Mouse (Mus musculus): ENCODE results near the gene Washc2. TPM values are rescaled to one million over a fixed set of nuclear protein-coding genes. Genes with fewer than 3 reads are reported as not detected.
"Not testable (repeated sequence)": the region's sequence is repeated elsewhere in the genome, so short reads cannot be mapped to it uniquely, and the experiment has no call there.

The Washc2 gene
- 10 to 100 TPM; 86.3 to 86.9 TPM for total RNA-seq (2021)
- long read RNA-seq, experiment 1, full-length matches to known transcripts, result 31 of 111 reads
- long read RNA-seq, experiment 1, partial matches to known transcripts, result 42 of 111 reads
- long read RNA-seq, experiment 1, other reads (novel, unspliced or antisense), result 38 of 111 reads
- long read RNA-seq, experiment 2, full-length matches to known transcripts, result 18 of 62 reads
- long read RNA-seq, experiment 2, partial matches to known transcripts, result 29 of 62 reads
- long read RNA-seq, experiment 2, other reads (novel, unspliced or antisense), result 15 of 62 reads

GRCm38 (mm10) chr6:116207729-116208534, at the start of gene Washc2:
Gene Washc2, plus strand, starts transcription at chr6:116208038.
- intact Hi-C loops (cut with DNase I), result no loop called here

GRCm38 (mm10) chr6:116166383-116166782, 41.5 kb upstream of the Washc2 start:
- no peak for DNase-seq (ENCODE audit: low spot score in 2 of 2)
- intact Hi-C loops (cut with DNase I), result no loop called here

More at GRCm38 (mm10) chr6:116207729-116208534, at the start of gene Washc2:
- peak; percentile 97 for DNase-seq (ENCODE audit: low spot score in 2 of 2)

- intact Hi-C loops (cut with DNase I), result not testable (repeated sequence)
- peak in 1 of 2 experiments; percentile 15 for DNase-seq (ENCODE audit: low spot score in 2 of 2)
Measured at GRCm38 (mm10) chr6:116173511-116174099, 34.2 kb upstream of the Washc2 start.

- no peak for DNase-seq (ENCODE audit: low spot score in 2 of 2)
- intact Hi-C loops (cut with DNase I), result no loop called here
Measured at GRCm38 (mm10) chr6:116178376-116178775, 29.5 kb upstream of the Washc2 start.

GRCm38 (mm10) chr6:116180731-116181130, 27.1 kb upstream of the Washc2 start:
- DNase-seq (ENCODE audit: low spot score in 2 of 2), result no peak
- intact Hi-C loops (cut with DNase I), result no loop called here

- intact Hi-C loops (cut with DNase I), result no loop called here
- no peak for DNase-seq (ENCODE audit: low spot score in 2 of 2)
Measured at GRCm38 (mm10) chr6:116183509-116183908, 24.3 kb upstream of the Washc2 start.

- intact Hi-C loops (cut with DNase I), result no loop called here
- DNase-seq (ENCODE audit: low spot score in 2 of 2), result no peak
Measured at GRCm38 (mm10) chr6:116186485-116186884, 21.4 kb upstream of the Washc2 start.

GRCm38 (mm10) chr6:116189417-116189816, 18.4 kb upstream of the Washc2 start:
- DNase-seq (ENCODE audit: low spot score in 2 of 2), result no peak
- intact Hi-C loops (cut with DNase I), result no loop called here

GRCm38 (mm10) chr6:116192809-116193311, 15.0 kb upstream of the Washc2 start:
- intact Hi-C loops (cut with DNase I), result loop anchor here (5.0 kb wide), 1 partner anchor 181 kb away; no protein-coding TSS in a partner anchor
- DNase-seq (ENCODE audit: low spot score in 2 of 2), result peak in 1 of 2 experiments; percentile 30

GRCm38 (mm10) chr6:116193394-116194393, 14.1 kb upstream of the Washc2 start, which contains the start of gene Tmcc1:
Gene Tmcc1, minus strand, starts transcription at chr6:116193486.
- intact Hi-C loops (cut with DNase I), result loop anchor here (5.0 kb wide), 1 partner anchor 181 kb away; no protein-coding TSS in a partner anchor
- DNase-seq (ENCODE audit: low spot score in 2 of 2), result peak; percentile 97 to 99

- intact Hi-C loops (cut with DNase I), result no loop called here
Measured at GRCm38 (mm10) chr6:116195811-116196210, 12.0 kb upstream of the Washc2 start.

GRCm38 (mm10) chr6:116198173-116198572, 9.7 kb upstream of the Washc2 start:
- DNase-seq (ENCODE audit: low spot score in 2 of 2), result peak; percentile 38 to 48
- intact Hi-C loops (cut with DNase I), result no loop called here

More at GRCm38 (mm10) chr6:116195811-116196210, 12.0 kb upstream of the Washc2 start:
- no peak for DNase-seq (ENCODE audit: low spot score in 2 of 2)

GRCm38 (mm10) chr6:116199682-116200081, 8.2 kb upstream of the Washc2 start:
- DNase-seq (ENCODE audit: low spot score in 2 of 2), result no peak
- intact Hi-C loops (cut with DNase I), result no loop called here

GRCm38 (mm10) chr6:116227767-116228166, 19.9 kb downstream of the Washc2 start:
- intact Hi-C loops (cut with DNase I), result loop anchor here (10.0 kb wide), 1 partner anchor 213 kb away; no protein-coding TSS in a partner anchor
- DNase-seq (ENCODE audit: low spot score in 2 of 2), result no peak

GRCm38 (mm10) chr6:116228785-116229525, 21.1 kb downstream of the Washc2 start:
- intact Hi-C loops (cut with DNase I), result loop anchor here (10.0 kb wide), 1 partner anchor 214 kb away; no protein-coding TSS in a partner anchor

GRCm38 (mm10) chr6:116234821-116235220, 27.0 kb downstream of the Washc2 start:
- DNase-seq (ENCODE audit: low spot score in 2 of 2); intact Hi-C loops (cut with DNase I): not testable (repeated sequence)

More at GRCm38 (mm10) chr6:116228785-116229525, 21.1 kb downstream of the Washc2 start:
- DNase-seq (ENCODE audit: low spot score in 2 of 2), result peak; percentile 75 to 81

- no peak for DNase-seq (ENCODE audit: low spot score in 2 of 2)
- intact Hi-C loops (cut with DNase I), result no loop called here
Measured at GRCm38 (mm10) chr6:116235336-116235735, 27.5 kb downstream of the Washc2 start.

- intact Hi-C loops (cut with DNase I), result no loop called here
- no peak for DNase-seq (ENCODE audit: low spot score in 2 of 2)
Measured at GRCm38 (mm10) chr6:116238083-116238482, 30.2 kb downstream of the Washc2 start.

Measured in left cerebral cortex, postnatal 14 days (tissue).